Comparison of ENCODE assay signal across 8 mouse cellular contexts in genomic region chr6:90988299-90988625, GRCm38 (mm10). TPM values are rescaled to one million over a fixed set of nuclear protein-coding genes. Genes with fewer than 3 reads are reported as not detected.
DNase-seq lines count a peak whose midpoint lies in the region; ATAC-seq and TF ChIP-seq lines count a peak whose summit lies in the region.

No protein-coding gene starts in this region.

- H3ac ChIP-seq in C2C12 (ENCODE audit: control insufficient read depth, insufficient read length, low read depth), result peak overlapping the region; percentile 32

- H3K79me3 ChIP-seq in C2C12 (ENCODE audit: low read depth), result no peaks in the 10 kb centered on the region

- H3K4me1 ChIP-seq in heart, adult 2 months (ENCODE audit: control insufficient read depth, insufficient read depth, low read length), result no peaks in the 10 kb centered on the region
- peaks cover 10% of the 10 kb centered on the region for H3K4me1 ChIP-seq in forebrain, embryonic 12.5 days
- peaks cover 58% of the 10 kb centered on the region for H3K4me1 ChIP-seq in liver, embryonic 13.5 days (replicated peaks)

- H3K79me2 ChIP-seq in heart, adult 2 months (replicated peaks; ENCODE audit: control insufficient read depth, insufficient read depth, low read length), result no peaks in the 10 kb centered on the region
- no peaks in the 10 kb centered on the region for H3K79me2 ChIP-seq in C2C12 (ENCODE audit: control insufficient read depth, insufficient read depth)

- H3K36me3 ChIP-seq in heart, adult 2 months (ENCODE audit: control insufficient read depth, insufficient read depth, low read length), result no peaks in the 10 kb centered on the region
- H3K36me3 ChIP-seq in C2C12 (ENCODE audit: control insufficient read depth, insufficient read depth), result no peaks in the 10 kb centered on the region
- no peaks in the 10 kb centered on the region for H3K36me3 ChIP-seq in forebrain, embryonic 12.5 days (replicated peaks)
- no peaks in the 10 kb centered on the region for H3K36me3 ChIP-seq in liver, embryonic 13.5 days

- TF ChIP-seq CTCF in heart, adult 2 months (IDR thresholded peaks at IDR 0.05), result no peak
- no peak for TF ChIP-seq CTCF in C2C12 (IDR thresholded peaks at IDR 0.05; ENCODE audit: control insufficient read depth, insufficient read depth, insufficient read length)

- intact Hi-C loops in heart, adult 2 months (cut with DNase I), result loop anchor here (5.0 kb wide), 1 partner anchor 166 kb away; no protein-coding TSS in a partner anchor

- DNase-seq in heart, adult 2 months, result peak in 1 of 2 experiments; percentile 4
- DNase-seq in heart, postnatal 4 days, result no peak
- no peak for DNase-seq in liver, embryonic 13.5 days
- DNase-seq in embryo, embryonic 9.5 days (ENCODE audit: extremely low spot score), result no peak
- no peak for DNase-seq in right cerebral cortex, adult 18-20 months
- DNase-seq in kidney, adult 18-20 months, result no peak

- H3K9ac ChIP-seq in heart, adult 2 months (ENCODE audit: low read depth, low read length), result peak overlapping the region; percentile 71
- peak overlapping the region; percentile 71 for H3K9ac ChIP-seq in forebrain, embryonic 12.5 days
- H3K9ac ChIP-seq in liver, embryonic 13.5 days, result peak overlapping the region; percentile 82

- H3K4me3 ChIP-seq in heart, adult 2 months, result peak overlapping the region; percentile 61
- peak overlapping the region; percentile 6 for H3K4me3 ChIP-seq in C2C12 (ENCODE audit: insufficient read depth, poor library complexity, severe bottlenecking)
- peak overlapping the region; percentile 77 for H3K4me3 ChIP-seq in forebrain, embryonic 12.5 days (replicated peaks)
- peak overlapping the region; percentile 80 for H3K4me3 ChIP-seq in liver, embryonic 13.5 days (replicated peaks)

- ATAC-seq in forebrain, embryonic 12.5 days (ENCODE audit: low FRiP score), result peak; percentile 41
- ATAC-seq in liver, embryonic 13.5 days (ENCODE audit: low read depth), result peak; percentile 27

- H3K27ac ChIP-seq in heart, adult 2 months, result no peak overlapping the region
- peak overlapping the region; percentile 76; the same call in 1 of the 2 replicates for H3K27ac ChIP-seq in forebrain, embryonic 12.5 days
- H3K27ac ChIP-seq in liver, embryonic 13.5 days, result peak overlapping the region; percentile 81

- TF ChIP-seq POLR2A in heart, adult 2 months (IDR thresholded peaks at IDR 0.05; ENCODE audit: insufficient read depth, low read depth, low read length), result no peak

- H3K4me2 ChIP-seq in forebrain, embryonic 12.5 days, result peak overlapping the region; percentile 99
- H3K4me2 ChIP-seq in liver, embryonic 13.5 days, result peak overlapping the region; percentile 100

- peaks cover 4% of the 10 kb centered on the region; the same call in 1 of the 2 replicates for H3K27me3 ChIP-seq in heart, adult 2 months (ENCODE audit: control insufficient read depth, insufficient read depth, low read length)
- peaks cover 32% of the 10 kb centered on the region for H3K27me3 ChIP-seq in C2C12 (ENCODE audit: control insufficient read depth, insufficient read depth, insufficient read length)
- peaks cover 23% of the 10 kb centered on the region for H3K27me3 ChIP-seq in forebrain, embryonic 12.5 days
- peaks cover 43% of the 10 kb centered on the region for H3K27me3 ChIP-seq in liver, embryonic 13.5 days

- H3K9me3 ChIP-seq in forebrain, embryonic 12.5 days, result peaks cover 8% of the 10 kb centered on the region
- peaks cover 4% of the 10 kb centered on the region; the same call in 1 of the 2 replicates for H3K9me3 ChIP-seq in liver, embryonic 13.5 days (replicated peaks)

- WGBS in heart, adult 2 months, result under 1% methylated on average over 47 of the region's 59 CpGs
- WGBS in forebrain, embryonic 12.5 days, result under 1% methylated on average over 33 of the region's 59 CpGs
- WGBS in liver, embryonic 13.5 days (ENCODE audit: insufficient replicate concordance), result 2% methylated on average over 21 of the region's 59 CpGs

- TF ChIP-seq EP300 in heart, adult 2 months (IDR thresholded peaks at IDR 0.05; ENCODE audit: insufficient read depth, low read depth, low read length), result no peak

TF ChIP-seq in C2C12, 6 proteins besides CTCF, POLR2A, EP300 and RAD21:
- TF ChIP-seq MYOG (IDR thresholded peaks at IDR 0.05; ENCODE audit: control insufficient read depth, extremely low read depth, insufficient read length), result no peak
- no peak for TF ChIP-seq USF1 (IDR thresholded peaks at IDR 0.05; ENCODE audit: low read depth)
- TF ChIP-seq CEBPB (IDR thresholded peaks at IDR 0.05; ENCODE audit: low read depth), result no peak
- TF ChIP-seq FOSL1 (IDR thresholded peaks at IDR 0.05; ENCODE audit: insufficient read depth, low read length, poor library complexity, severe bottlenecking), result no peak
- TF ChIP-seq MAX (IDR thresholded peaks at IDR 0.05), result no peak
- no peak for TF ChIP-seq MYOD1 (IDR thresholded peaks at IDR 0.05; ENCODE audit: control insufficient read depth, insufficient read length, low read depth)

RNA-seq across cellular contexts. Expression of gene Iqsec1, which starts 0.2 kb away (rescaled TPM):
- 100 to 1,000 TPM; 146 to 147 TPM for total RNA-seq in heart, adult 2 months (2021)
- polyA plus RNA-seq in heart, adult 2 months (2012; rRNA removed), result 95.8 and 100 TPM in 2 replicates
- total RNA-seq in heart, postnatal 4 days (2021), result 100 to 1,000 TPM; 150 TPM
- 20.6 TPM for polyA plus RNA-seq in C2C12 (2012; fragmentation: generic; extraction: Trizol)
- 11.7 and 15.0 TPM in 2 replicates for polyA plus RNA-seq in forebrain, embryonic 12.5 days (2016; fragmentation: Nextera tagmentation; extraction: Ambion mirVana)
- 2.6 and 3.4 TPM in 2 replicates for polyA plus RNA-seq in liver, embryonic 13.5 days (2015; fragmentation: Nextera tagmentation; extraction: Ambion mirVana)

Comparison
In these comparisons a context has a peak if more than half of its experiments do, and no peak if none do; other contexts are left out.
1. H3K4me3 ChIP-seq: peak in every context shown above with its lines; median percentile 80 in liver, embryonic 13.5 days; 77 in forebrain, embryonic 12.5 days; 61 in heart, adult 2 months; 6 in C2C12.